9 mouse cellular contexts compared by ENCODE assay signal in genomic region chrX:13240646-13241425, GRCm38 (mm10). TPM values are rescaled to one million over a fixed set of nuclear protein-coding genes. Genes with fewer than 3 reads are reported as not detected.
DNase-seq lines count a peak whose midpoint lies in the region; ATAC-seq and TF ChIP-seq lines count a peak whose summit lies in the region.
"Had no signal": no experiment of that assay in that cellular context is flagged by ENCODE, and none has a peak within 500 bp of the region (broad histone marks: within the 10 kb centered on the region; RNA-seq: fewer than 3 reads in every experiment).

No protein-coding gene starts in this region.

- no peak for DNase-seq in kidney, adult 2 months
- no peak for DNase-seq in kidney, postnatal 14 days
- DNase-seq in embryonic facial prominence, embryonic 10.5 days (ENCODE audit: low spot score) = peak; percentile 37
- no peak for DNase-seq in left cerebral cortex, adult 11 months (ENCODE audit: low spot score)
- no peak for DNase-seq in kidney, postnatal 25 days

- WGBS in kidney, adult 2 months = 31% methylated on average over 11 of the region's 11 CpGs
- 16% methylated on average over 11 of the region's 11 CpGs for WGBS in embryonic facial prominence, embryonic 10.5 days
- WGBS in intestine, embryonic 16.5 days = 32% methylated on average over 11 of the region's 11 CpGs
- 16% methylated on average over 11 of the region's 11 CpGs for WGBS in neural tube, embryonic 12.5 days

- no peaks in the 10 kb centered on the region for H3K27me3 ChIP-seq in kidney, adult 2 months (replicated peaks; ENCODE audit: control insufficient read depth, insufficient read depth, low read length)
- peaks cover 95% of the 10 kb centered on the region for H3K27me3 ChIP-seq in embryonic facial prominence, embryonic 10.5 days (replicated peaks; ENCODE audit: low read depth, poor library complexity, severe bottlenecking)
- H3K27me3 ChIP-seq in intestine, embryonic 16.5 days (replicated peaks; ENCODE audit: control insufficient read depth, insufficient read depth, low read length) = peaks cover 5% of the 10 kb centered on the region; the same call in 1 of the 2 replicates
- H3K27me3 ChIP-seq in neural tube, embryonic 12.5 days (replicated peaks) = no peaks in the 10 kb centered on the region

- H3K27ac ChIP-seq in kidney, adult 2 months (ENCODE audit: insufficient read depth, low read depth, low read length) = peak overlapping the region; percentile 83
- H3K27ac ChIP-seq in embryonic facial prominence, embryonic 10.5 days (replicated peaks) = peak overlapping the region; percentile 93
- H3K27ac ChIP-seq in intestine, embryonic 16.5 days (ENCODE audit: low read length) = peak overlapping the region; percentile 94
- peak overlapping the region; percentile 91; the same call in 1 of the 2 replicates for H3K27ac ChIP-seq in neural tube, embryonic 12.5 days

- TF ChIP-seq POLR2A in kidney, adult 2 months (IDR thresholded peaks at IDR 0.05; ENCODE audit: low read depth, low read length) = no peak

- ATAC-seq in intestine, embryonic 16.5 days = peak; percentile 12; the same call in 1 of the 2 replicates
- ATAC-seq in neural tube, embryonic 12.5 days (ENCODE audit: low FRiP score, low read depth) = no peak
- no peak for ATAC-seq in frontal cortex, adult (ENCODE audit: low TSS enrichment)
- ATAC-seq: Patski had no signal

- no peaks in the 10 kb centered on the region for H3K36me3 ChIP-seq in kidney, adult 2 months (ENCODE audit: control insufficient read depth, insufficient read depth, low read length)
- H3K36me3 ChIP-seq in embryonic facial prominence, embryonic 10.5 days (replicated peaks) = no peaks in the 10 kb centered on the region
- H3K36me3 ChIP-seq in intestine, embryonic 16.5 days (ENCODE audit: control insufficient read depth, insufficient read depth, low read length) = no peaks in the 10 kb centered on the region
- H3K36me3 ChIP-seq in neural tube, embryonic 12.5 days = no peaks in the 10 kb centered on the region

- peak overlapping the region; percentile 56; the same call in 1 of the 2 replicates for H3K4me2 ChIP-seq in intestine, embryonic 16.5 days (ENCODE audit: low read depth, low read length)
- H3K4me2 ChIP-seq in neural tube, embryonic 12.5 days (replicated peaks) = peak overlapping the region; percentile 60

- TF ChIP-seq CTCF in kidney, adult 2 months (conservative IDR thresholded peaks at IDR 0.05; ENCODE audit: insufficient read depth, insufficient read length, low read depth, low read length) = no peak

- H3K4me3 ChIP-seq in kidney, adult 2 months (ENCODE audit: insufficient read depth, low read depth, low read length) = 0 out of 2 replicates have a peak overlapping the region, but pooled peaks have one; percentile 46
- peak overlapping the region; percentile 55 for H3K4me3 ChIP-seq in embryonic facial prominence, embryonic 10.5 days
- no peak overlapping the region for H3K4me3 ChIP-seq in intestine, embryonic 16.5 days (ENCODE audit: low read length)
- H3K4me3 ChIP-seq in neural tube, embryonic 12.5 days = no peak overlapping the region

- peaks cover 20% of the 10 kb centered on the region for H3K4me1 ChIP-seq in kidney, adult 2 months (ENCODE audit: control insufficient read depth, insufficient read depth, low read length)
- peaks cover 32% of the 10 kb centered on the region for H3K4me1 ChIP-seq in embryonic facial prominence, embryonic 10.5 days
- no peaks in the 10 kb centered on the region for H3K4me1 ChIP-seq in intestine, embryonic 16.5 days (ENCODE audit: control insufficient read depth, insufficient read depth, low read length)
- H3K4me1 ChIP-seq in neural tube, embryonic 12.5 days = peaks cover 13% of the 10 kb centered on the region; the same call in 1 of the 2 replicates

- H3K9me3 ChIP-seq in embryonic facial prominence, embryonic 10.5 days = no peaks in the 10 kb centered on the region
- no peaks in the 10 kb centered on the region for H3K9me3 ChIP-seq in intestine, embryonic 16.5 days (ENCODE audit: control insufficient read depth, low read length)
- H3K9me3 ChIP-seq in neural tube, embryonic 12.5 days = no peaks in the 10 kb centered on the region

- 0 out of 2 replicates have a peak overlapping the region, but pooled peaks have one; percentile 74 for H3K9ac ChIP-seq in intestine, embryonic 16.5 days (ENCODE audit: low read depth, low read length)
- H3K9ac ChIP-seq in neural tube, embryonic 12.5 days = peak overlapping the region; percentile 57; the same call in 1 of the 2 replicates

RNA-seq across cellular contexts. Expression of gene Ddx3x, which starts 39.9 kb away (rescaled TPM):
- polyA plus RNA-seq in kidney, adult 2 months (2012; rRNA removed) = 38.9 and 41.4 TPM in 2 replicates
- polyA plus RNA-seq in embryonic facial prominence, embryonic 10.5 days (2016; fragmentation: Nextera tagmentation; extraction: Ambion mirVana) = 164 TPM in 2 replicates
- polyA plus RNA-seq in intestine, embryonic 16.5 days (2015; fragmentation: Nextera tagmentation; extraction: Ambion mirVana) = 101 and 103 TPM in 2 replicates
- polyA plus RNA-seq in neural tube, embryonic 12.5 days (2016; fragmentation: Nextera tagmentation; extraction: Ambion mirVana) = 148 and 162 TPM in 2 replicates

Comparison
In these comparisons a context has a peak if more than half of its experiments do, and no peak if none do; other contexts are left out.
1. H3K4me3 ChIP-seq: peak in kidney, adult 2 months (single experiment) and embryonic facial prominence, embryonic 10.5 days (single experiment); none in intestine, embryonic 16.5 days (single experiment) and neural tube, embryonic 12.5 days (single experiment).
2. Peak in every context shown above with its lines, with median percentiles within 50 percentile points of each other: H3K27ac ChIP-seq.